Mouse (Mus musculus): ENCODE measurements around the gene Myct1.

The Myct1 gene

GRCm38 (mm10) chr10:5593464-5593863, at the start of gene Myct1:
Gene Myct1 (plus strand): TSS chr10:5593775.
- DNase-seq (ENCODE audit: low spot score), result no peak

GRCm38 (mm10) chr10:5546428-5546827, 47.1 kb upstream of the Myct1 start:
- DNase-seq (ENCODE audit: low spot score), result no peak

GRCm38 (mm10) chr10:5547769-5548168, 45.8 kb upstream of the Myct1 start:
- DNase-seq (ENCODE audit: low spot score), result no peak

GRCm38 (mm10) chr10:5548651-5549050, 44.9 kb upstream of the Myct1 start:
- DNase-seq (ENCODE audit: low spot score), result no peak

GRCm38 (mm10) chr10:5549871-5550167, 43.8 kb upstream of the Myct1 start:
- DNase-seq (ENCODE audit: low spot score), result no peak

- DNase-seq (ENCODE audit: low spot score), result peak; percentile 37
Observed at GRCm38 (mm10) chr10:5550168-5551021, 43.2 kb upstream of the Myct1 start.

GRCm38 (mm10) chr10:5551382-5551781, 42.2 kb upstream of the Myct1 start, which contains the start of gene Syne1:
Gene Syne1 (minus strand): TSS chr10:5551482.
- DNase-seq (ENCODE audit: low spot score), result no peak

- DNase-seq (ENCODE audit: low spot score), result no peak
Observed at GRCm38 (mm10) chr10:5554941-5555340, 38.6 kb upstream of the Myct1 start.

- no peak for DNase-seq (ENCODE audit: low spot score)
Observed at GRCm38 (mm10) chr10:5558808-5559207, 34.8 kb upstream of the Myct1 start.

GRCm38 (mm10) chr10:5560526-5560925, 33.0 kb upstream of the Myct1 start:
- DNase-seq (ENCODE audit: low spot score), result no peak

- no peak for DNase-seq (ENCODE audit: low spot score)
Observed at GRCm38 (mm10) chr10:5561706-5562105, 31.9 kb upstream of the Myct1 start.

GRCm38 (mm10) chr10:5568991-5569390, 24.6 kb upstream of the Myct1 start:
- no peak for DNase-seq (ENCODE audit: low spot score)

- no peak for DNase-seq (ENCODE audit: low spot score)
Observed at GRCm38 (mm10) chr10:5570059-5570458, 23.5 kb upstream of the Myct1 start.

GRCm38 (mm10) chr10:5571332-5571731, 22.2 kb upstream of the Myct1 start:
- DNase-seq (ENCODE audit: low spot score), result no peak

- no peak for DNase-seq (ENCODE audit: low spot score)
Observed at GRCm38 (mm10) chr10:5573328-5573727, 20.2 kb upstream of the Myct1 start.

GRCm38 (mm10) chr10:5591061-5591460, 2.5 kb upstream of the Myct1 start:
- DNase-seq (ENCODE audit: low spot score), result no peak

GRCm38 (mm10) chr10:5591996-5592395, 1.6 kb upstream of the Myct1 start:
- DNase-seq (ENCODE audit: low spot score), result no peak

- DNase-seq (ENCODE audit: low spot score), result no peak
Observed at GRCm38 (mm10) chr10:5594457-5594856, 882 bp downstream of the Myct1 start.

- no peak for DNase-seq (ENCODE audit: low spot score)
Observed at GRCm38 (mm10) chr10:5596559-5596958, 3.0 kb downstream of the Myct1 start.

GRCm38 (mm10) chr10:5600123-5600522, 6.5 kb downstream of the Myct1 start:
- DNase-seq (ENCODE audit: low spot score), result peak; percentile 31

GRCm38 (mm10) chr10:5603512-5603911, 9.9 kb downstream of the Myct1 start:
- no peak for DNase-seq (ENCODE audit: low spot score)

- DNase-seq (ENCODE audit: low spot score), result no peak
Observed at GRCm38 (mm10) chr10:5604371-5604770, 10.8 kb downstream of the Myct1 start.

- no peak for DNase-seq (ENCODE audit: low spot score)
Observed at GRCm38 (mm10) chr10:5608874-5609273, 15.3 kb downstream of the Myct1 start.
